Mouse (Mus musculus) brain, embryonic 14.5 days (tissue): ENCODE measurements around the gene C4b. TPM values are rescaled to one million over a fixed set of nuclear protein-coding genes. Genes with fewer than 3 reads are reported as not detected.
"Not testable (repeated sequence)": the region's sequence is repeated elsewhere in the genome, so short reads cannot be mapped to it uniquely, and the experiment has no call there.

Experiments
- DNase-seq: peaks from one replicate; pipeline ENCODE4 v3.0.0-alpha.2; 2011; ENCODE audit warnings: low read depth
- CTCF ChIP-seq: fragments of 200-500 bp; IDR thresholded peaks from 2 replicates; pipeline ENCODE4 v1.5.1; 2012; ENCODE audit warnings: inconsistent platforms, mild to moderate bottlenecking, moderate library complexity, borderline replicate concordance; ENCODE audit not compliant: insufficient read depth, insufficient read length; ENCODE audit errors: extremely low read depth
- POLR2A ChIP-seq: fragments of 200-500 bp; IDR thresholded peaks from 2 replicates; pipeline ENCODE4 v1.6.1; 2012; ENCODE audit warnings: mild to moderate bottlenecking, inconsistent platforms, borderline replicate concordance; ENCODE audit not compliant: poor library complexity, insufficient read depth, insufficient read length, severe bottlenecking; ENCODE audit errors: extremely low read depth
- polyA plus RNA-seq: library from polyadenylated mRNA; depleted of rRNA; stranded (reverse); fragments of >200 nt; gene quantifications from 2 replicates; pipeline ENCODE4 v1.2.3, GENCODE M21; 2012

The C4b gene
- polyA plus RNA-seq, 1 experiment: 0.04 TPM

DNA sequence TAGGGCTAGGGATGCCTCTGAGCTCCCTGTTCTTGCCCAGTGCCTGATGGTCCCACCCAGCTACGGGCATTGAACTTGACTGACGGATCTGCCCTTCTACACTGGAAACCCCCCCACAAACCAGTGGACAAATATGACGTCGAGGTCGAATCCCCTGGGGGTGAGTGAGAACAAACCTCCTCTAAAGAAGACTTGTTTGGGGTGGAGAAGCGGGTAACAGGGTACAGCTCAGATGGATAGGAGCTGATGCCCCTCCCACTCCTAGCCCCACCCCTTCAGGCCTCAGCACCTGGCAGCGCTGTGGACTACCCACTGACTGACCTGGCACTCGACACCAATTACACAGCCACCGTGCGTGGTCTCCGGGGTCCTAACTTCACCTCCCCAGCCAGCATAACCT, 26.3 kb downstream of the C4b start:
- DNase-seq: no peak
- no peak for TF ChIP-seq CTCF
- TF ChIP-seq POLR2A: no peak

DNA sequence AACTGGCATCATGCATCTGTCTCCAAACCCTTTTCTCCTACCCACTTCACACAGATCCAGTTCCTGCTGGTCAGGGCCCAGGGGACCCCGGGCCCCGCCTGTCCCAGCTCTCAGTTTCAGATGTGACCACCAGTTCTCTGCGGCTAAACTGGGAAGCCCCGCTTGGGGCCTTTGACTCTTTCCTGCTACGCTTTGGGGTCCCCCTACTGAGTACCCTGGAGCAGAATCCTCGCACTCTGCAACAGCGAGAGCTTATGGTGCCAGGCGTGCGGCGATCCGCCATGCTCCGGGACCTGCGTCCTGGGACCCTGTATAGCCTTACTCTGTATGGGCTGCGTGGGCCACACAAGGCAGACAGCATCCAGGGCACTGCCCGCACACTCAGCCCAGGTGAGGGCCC, 27.4 kb downstream of the C4b start:
- no peak for DNase-seq
- TF ChIP-seq POLR2A (no peak), CTCF (no peak)

DNA sequence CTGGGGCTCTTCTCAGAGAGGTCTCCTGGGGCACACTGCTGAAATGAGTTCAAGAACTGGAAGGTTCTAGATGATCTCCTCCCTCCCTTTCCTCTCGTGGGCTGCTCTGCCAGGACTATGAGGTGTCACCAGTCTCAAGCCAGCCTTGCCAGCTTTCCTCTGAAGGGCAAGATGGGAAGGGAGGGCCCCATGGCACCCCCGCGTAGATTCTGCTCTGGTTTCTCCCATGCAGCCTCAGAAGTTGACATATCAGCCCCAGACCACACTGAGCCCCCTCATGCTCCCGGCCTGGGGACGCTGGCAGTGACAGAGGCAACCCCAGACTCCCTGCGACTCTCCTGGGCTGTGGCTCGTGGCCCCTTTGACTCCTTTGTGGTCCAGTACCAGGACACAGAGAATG, 28.2 kb downstream of the C4b start:
- DNase-seq: not testable (repeated sequence)

DNA sequence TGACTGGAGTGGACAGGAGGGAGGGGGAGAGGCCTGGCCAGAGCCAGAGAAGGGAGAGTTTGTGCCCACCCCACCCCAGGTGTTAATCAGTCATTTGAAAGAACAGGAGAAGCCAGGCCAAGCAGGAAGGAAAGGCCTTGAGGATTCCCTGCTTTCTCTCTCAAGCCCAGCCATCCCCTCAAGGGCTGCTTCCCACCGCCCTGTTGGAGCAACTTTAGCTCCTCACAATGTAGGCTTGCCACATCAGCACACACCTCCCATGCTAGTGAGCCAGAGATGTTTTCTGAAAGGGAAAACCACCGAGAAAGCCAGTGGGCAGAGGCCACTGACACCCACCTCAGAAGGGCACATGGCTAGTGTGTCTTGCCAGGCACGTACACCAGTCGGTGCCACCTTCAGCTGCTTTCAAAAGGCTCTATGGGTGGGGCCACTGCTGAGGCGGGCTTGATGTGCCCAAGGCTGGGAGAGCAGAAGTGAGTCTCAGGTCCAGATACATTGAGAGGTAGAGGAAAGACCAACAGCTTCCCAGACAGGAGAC, 28.7 kb downstream of the C4b start:
- not testable (repeated sequence) for DNase-seq

DNA sequence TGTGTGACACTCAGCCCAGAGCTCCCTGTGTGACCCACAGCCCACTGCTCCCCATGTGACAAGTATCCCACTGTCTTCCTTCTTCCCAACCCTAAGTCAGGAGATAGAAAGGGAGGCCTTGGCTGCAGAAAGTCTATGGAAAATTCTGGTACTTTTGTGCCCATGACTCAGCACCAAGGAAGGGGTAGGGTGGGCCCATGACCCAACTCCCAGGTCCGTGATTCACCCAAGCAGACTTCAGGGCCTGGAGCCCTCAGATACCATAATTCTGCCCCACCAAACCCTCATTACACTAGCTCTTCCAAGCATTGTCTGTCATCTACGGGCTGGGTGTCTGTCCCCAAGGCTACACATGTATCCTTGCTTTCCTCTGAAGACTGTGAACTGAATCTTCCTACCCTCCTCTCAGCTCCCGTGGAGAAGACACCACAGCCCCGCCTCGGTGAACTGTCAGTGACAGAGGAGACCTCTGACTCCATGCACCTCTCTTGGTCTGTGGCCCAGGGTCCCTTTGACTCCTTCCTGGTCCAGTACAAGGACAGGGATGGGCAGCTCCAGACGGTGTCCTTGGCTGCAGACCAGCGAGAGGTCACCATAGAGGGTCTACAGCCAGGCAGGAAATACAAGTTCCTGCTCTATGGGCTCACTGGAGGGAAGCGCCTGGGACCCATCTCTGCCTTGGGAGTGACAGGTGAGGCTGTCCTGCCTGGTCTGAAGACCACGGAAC, 29.3 kb downstream of the C4b start:
- DNase-seq: not testable (repeated sequence)

DNA sequence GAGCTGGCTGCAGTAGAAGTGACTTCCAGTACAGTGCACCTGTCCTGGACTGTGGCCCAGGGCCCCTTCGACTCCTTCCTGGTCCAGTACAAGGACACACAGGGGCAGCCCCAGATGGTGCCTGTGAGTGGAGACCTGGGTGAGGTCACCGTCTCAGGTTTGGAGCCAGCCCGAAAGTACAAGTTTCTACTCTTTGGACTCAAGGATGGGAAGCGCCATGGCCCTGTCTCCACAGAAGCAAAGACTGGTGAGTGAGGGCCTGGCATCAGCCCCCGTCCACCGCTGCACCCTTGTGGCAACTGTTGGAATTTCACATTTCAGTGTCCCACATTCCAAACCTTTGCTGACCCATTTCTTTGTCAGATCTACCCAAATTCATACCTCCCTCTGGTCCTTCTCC, 30.7 kb downstream of the C4b start:
- TF ChIP-seq CTCF (peak; percentile 51; the same call in 1 of the 2 replicates), POLR2A (no peak)
- DNase-seq: peak; percentile 29

DNA sequence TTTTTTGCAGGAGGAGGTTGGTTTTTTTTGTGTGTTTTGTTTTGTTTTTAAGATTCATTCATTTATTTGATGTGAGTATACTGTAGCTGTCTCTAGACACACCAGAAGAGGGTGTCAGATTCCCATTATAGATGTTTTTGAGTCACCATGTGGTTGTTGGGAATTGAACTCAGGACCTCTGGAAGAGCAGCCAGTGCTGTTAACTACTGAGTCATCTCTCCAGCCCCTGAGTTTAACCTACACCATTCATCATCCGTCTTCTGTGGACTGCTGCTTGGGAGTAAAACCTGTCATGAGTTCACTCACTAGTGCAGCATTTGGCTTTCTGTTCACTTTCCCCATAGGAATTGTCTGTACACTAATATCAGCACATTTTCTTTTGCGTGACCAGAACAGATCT, 37.2 kb downstream of the C4b start:
- not testable (repeated sequence) for DNase-seq

DNA sequence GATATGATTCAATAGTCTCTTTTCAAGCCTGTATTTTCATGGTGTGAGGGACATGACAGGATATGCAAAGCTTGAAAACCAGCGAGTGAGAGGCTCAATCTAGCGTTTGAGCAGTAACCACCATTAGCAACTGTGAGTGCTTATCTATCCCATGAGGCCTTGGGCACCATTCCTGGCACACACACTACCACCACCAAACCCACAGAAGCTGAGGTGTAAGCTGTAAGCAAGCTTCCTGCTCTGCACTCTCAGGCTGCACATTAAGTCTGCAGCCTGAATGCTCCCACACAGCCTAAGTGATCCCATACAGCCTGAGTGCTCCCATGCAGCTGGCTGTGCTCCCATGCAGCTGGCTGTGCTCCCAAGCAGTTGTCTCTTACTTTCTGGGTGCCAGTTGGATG, 43.0 kb downstream of the C4b start:
- TF ChIP-seq CTCF: no peak
- no peak for TF ChIP-seq POLR2A
- peak; percentile 3 for DNase-seq

DNA sequence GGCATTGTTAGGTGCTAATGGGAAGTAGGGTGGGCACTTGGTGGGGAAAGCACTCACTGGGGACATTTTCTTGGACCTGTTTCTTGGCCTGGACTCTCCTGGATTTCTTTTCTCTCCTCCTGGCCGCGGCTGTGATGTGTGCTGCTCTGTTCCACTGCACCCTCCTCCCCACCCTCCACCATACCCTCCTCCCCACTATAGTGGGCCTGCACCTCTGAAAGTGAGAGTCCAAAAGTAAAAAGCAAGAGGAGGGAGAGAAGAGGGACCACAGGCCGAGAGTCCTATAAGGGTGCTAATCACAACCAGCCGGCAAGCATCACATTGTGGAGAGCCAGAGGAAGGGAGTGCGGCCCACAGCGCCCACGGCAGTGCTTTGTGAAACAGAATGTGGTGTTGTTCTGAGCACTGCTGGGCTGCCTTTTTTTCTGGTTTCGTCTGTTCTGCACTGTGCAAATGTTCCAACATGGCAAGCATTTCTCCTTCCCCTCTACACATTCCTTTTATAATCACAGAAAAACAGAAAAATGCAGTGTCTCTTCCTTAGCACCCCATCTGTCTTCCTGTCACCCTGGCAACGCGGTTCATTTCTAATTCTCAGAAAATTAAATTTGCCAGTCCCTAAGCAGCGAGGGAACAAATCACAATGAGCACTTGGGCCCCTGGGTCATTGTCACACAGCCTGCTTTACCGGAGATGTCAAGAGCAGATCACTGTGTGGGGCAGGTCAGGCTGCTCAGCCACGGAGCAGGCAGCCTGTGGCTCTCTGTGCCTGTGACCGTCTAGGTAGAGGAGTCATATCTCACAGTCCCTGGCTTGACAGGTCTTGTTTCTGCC, 43.9 kb downstream of the C4b start:
- no peak for TF ChIP-seq POLR2A
- no peak for TF ChIP-seq CTCF
- peak; percentile 57 for DNase-seq

DNA sequence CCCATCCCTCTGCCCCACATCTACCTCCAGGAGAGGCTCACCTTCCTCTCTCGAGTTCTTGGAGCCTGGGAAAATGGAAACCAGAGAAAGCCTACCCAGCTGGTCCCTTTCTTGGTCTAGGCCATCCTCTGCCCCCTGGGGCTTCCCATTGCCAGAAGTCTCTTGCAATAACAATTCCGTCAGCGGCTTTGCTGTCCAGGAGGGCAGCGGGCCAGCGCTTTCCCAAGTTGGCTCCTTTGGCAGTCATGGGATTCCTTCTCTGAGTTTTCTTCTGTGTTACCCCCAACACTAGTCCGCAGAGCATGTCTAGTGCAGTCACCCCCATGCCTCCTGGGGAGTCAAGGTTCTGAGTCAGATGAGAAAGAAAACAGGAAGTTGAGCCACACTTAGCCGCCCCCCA, 50.8 kb downstream of the C4b start:
- TF ChIP-seq CTCF (no peak), POLR2A (no peak)
- peak; percentile 1 for DNase-seq

DNA sequence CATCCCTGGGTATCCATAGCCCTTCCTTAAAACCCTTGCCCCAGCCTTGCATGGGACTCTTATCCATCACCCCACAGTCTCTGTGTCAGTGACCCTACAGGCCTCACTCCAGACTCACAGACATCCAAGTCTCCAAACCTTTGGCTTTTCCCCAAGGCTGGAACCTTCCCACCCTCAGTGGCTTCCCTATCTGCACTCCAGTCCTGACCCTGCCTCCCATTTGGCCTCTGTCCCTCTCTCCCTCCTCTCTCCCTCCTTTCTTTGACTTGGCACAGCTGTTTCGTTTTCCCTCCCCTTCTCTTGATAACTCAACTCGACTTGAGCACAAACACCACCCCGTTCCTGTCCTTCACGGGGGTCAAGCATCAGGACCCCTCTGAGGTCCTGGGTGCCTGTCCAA, 53.2 kb downstream of the C4b start:
- TF ChIP-seq CTCF: no peak
- DNase-seq: no peak

DNA sequence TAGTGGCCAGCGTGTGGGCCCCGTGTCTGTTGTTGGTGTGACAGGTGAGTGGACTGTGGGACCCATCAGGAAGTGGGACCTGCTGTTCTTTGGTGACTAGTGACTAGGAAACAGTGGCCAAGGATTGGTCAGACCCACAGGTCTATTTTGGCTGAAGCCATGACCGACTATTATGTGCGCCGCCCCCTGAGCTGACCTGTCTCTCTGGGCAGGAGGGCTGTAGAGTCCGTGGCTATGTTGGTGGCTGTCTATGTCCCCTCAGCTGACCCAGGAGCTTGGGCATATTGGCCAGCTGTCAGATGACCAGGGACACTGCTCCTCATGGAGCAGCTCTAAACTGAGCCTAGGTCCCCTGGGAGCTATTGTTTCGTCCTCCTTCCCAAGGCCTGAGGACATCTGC, 54.8 kb downstream of the C4b start:
- no peak for DNase-seq
- TF ChIP-seq POLR2A (no peak), CTCF (no peak)

DNA sequence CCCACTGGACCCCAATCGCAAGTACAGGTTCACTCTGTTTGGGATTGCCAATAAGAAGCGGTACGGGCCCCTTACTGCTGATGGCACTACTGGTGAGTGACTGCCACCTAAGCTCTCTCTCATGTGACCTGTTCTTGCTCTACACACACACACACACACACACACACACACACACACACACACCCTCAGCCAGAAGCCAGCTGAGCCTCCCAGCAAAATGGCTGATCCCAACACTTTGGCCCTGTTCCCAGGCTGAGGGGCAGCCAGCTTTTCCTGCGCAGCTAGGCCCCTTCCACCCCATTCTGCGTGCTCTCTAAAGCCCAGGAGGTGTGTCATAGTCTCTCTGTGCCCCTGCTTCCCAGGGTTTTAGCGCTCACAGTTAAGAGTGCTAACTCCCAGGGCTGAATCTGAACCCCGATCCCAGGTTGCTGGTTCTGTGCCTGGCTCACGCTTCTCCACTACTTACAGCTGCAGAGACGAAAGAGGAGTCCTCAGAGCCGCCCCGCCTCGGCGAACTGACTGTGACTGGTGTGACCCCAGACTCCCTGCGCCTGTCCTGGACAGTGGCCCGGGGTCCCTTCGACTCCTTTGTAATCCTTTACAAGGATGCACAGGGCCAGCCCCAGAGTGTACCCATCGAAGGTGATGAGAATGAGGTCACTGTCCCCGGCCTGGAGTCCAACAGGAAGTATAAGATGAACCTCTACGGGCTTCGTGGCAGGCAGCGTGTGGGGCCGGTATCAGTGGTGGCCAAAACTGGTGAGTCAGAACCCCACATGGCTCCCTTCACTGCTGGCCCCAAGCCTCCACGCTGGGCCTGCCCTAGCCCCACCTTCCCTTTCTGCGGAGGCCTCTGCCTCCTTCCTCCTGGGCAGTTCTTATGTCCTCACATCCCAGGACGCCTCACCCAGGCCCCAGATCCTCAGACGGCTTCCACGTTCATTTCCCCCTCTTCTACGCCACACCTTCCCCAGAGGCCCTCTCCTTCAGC, 58.3 kb downstream of the C4b start:
- DNase-seq: peak; percentile 86
- no peak for TF ChIP-seq POLR2A
- no peak for TF ChIP-seq CTCF
